10 mouse cellular contexts compared by ENCODE assay signal in the genomic region with DNA sequence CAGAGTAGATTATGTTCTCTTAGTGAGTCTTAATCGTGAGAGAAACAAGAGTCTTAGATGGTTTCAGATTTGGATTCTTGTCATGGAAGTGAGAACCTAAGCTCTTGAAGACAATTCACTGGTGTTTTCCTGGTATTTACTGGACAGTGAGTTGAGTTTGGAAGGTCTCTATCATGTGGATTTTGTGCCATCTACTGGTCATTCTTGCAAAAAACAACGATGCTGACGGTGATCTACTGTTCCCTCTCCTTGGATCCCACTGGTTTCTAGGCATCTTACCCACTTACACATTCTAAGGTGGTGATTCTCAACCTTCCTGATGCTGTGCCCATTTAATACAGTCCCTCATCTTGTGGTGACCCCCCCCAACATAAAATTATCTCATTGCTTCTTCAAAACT. TPM values are rescaled to one million over a fixed set of nuclear protein-coding genes. Genes with fewer than 3 reads are reported as not detected.
DNase-seq lines count a peak whose midpoint lies in the region; ATAC-seq and TF ChIP-seq lines count a peak whose summit lies in the region.
"Had no signal": no experiment of that assay in that cellular context is flagged by ENCODE, and none has a peak within 500 bp of the region (broad histone marks: within the 10 kb centered on the region; RNA-seq: fewer than 3 reads in every experiment).

No protein-coding gene starts in this region.

- ATAC-seq in neural tube, embryonic 11.5 days (ENCODE audit: insufficient read depth, low FRiP score, low TSS enrichment): no peak
- no peak for ATAC-seq in neural tube, embryonic 15.5 days (ENCODE audit: low FRiP score)
- no peak for ATAC-seq in megakaryocyte, adult 5-6 weeks (ENCODE audit: poor library complexity, severe bottlenecking)
- no peak for ATAC-seq in forebrain, embryonic 16.5 days

- H3K9ac ChIP-seq in neural tube, embryonic 11.5 days (ENCODE audit: low read length): no peak overlapping the region
- no peak overlapping the region for H3K9ac ChIP-seq in neural tube, embryonic 15.5 days (replicated peaks)
- no peak overlapping the region for H3K9ac ChIP-seq in forebrain, embryonic 16.5 days (replicated peaks; ENCODE audit: low read depth, low read length)
- H3K9ac ChIP-seq: midbrain, embryonic 12.5 days had no signal

- peak; percentile 29 for DNase-seq in gastrocnemius, adult 18-20 months (ENCODE audit: low spot score)
- no peak for DNase-seq in gastrocnemius, postnatal 14 days
- DNase-seq in neural tube, embryonic 11.5 days (ENCODE audit: low spot score): peak; percentile 19
- peak; percentile 81 for DNase-seq in cerebellum, adult 9-10 months
- DNase-seq in layer of hippocampus, adult 2 months (ENCODE audit: low spot score in 2 of 2): peak; percentile 48 to 66

- no peaks in the 10 kb centered on the region for H3K36me3 ChIP-seq in neural tube, embryonic 11.5 days (ENCODE audit: control insufficient read depth, insufficient read depth, low read length)
- peaks cover under 1% of the 10 kb centered on the region; the same call in 1 of the 2 replicates for H3K36me3 ChIP-seq in neural tube, embryonic 15.5 days
- no peaks in the 10 kb centered on the region for H3K36me3 ChIP-seq in forebrain, embryonic 16.5 days (ENCODE audit: control insufficient read depth, insufficient read depth)

- TF ChIP-seq CTCF in layer of hippocampus, adult 2 months (conservative IDR thresholded peaks at IDR 0.05): peak; percentile 83

- WGBS in neural tube, embryonic 11.5 days: 12% methylated on average over 3 of the region's 3 CpGs
- WGBS in neural tube, embryonic 15.5 days: 12% methylated on average over 3 of the region's 3 CpGs
- 6% methylated on average over 3 of the region's 3 CpGs for WGBS in forebrain, embryonic 16.5 days

- no peaks in the 10 kb centered on the region for H3K27me3 ChIP-seq in neural tube, embryonic 11.5 days (ENCODE audit: control insufficient read depth, insufficient read depth, low read length)
- H3K27me3 ChIP-seq in neural tube, embryonic 15.5 days (replicated peaks): no peaks in the 10 kb centered on the region
- no peaks in the 10 kb centered on the region for H3K27me3 ChIP-seq in forebrain, embryonic 16.5 days (replicated peaks; ENCODE audit: control insufficient read depth, insufficient read depth, low read length)
- H3K27me3 ChIP-seq: midbrain, embryonic 12.5 days had no signal

- no peak overlapping the region for H3K4me2 ChIP-seq in neural tube, embryonic 11.5 days (ENCODE audit: low read depth)
- H3K4me2 ChIP-seq in neural tube, embryonic 15.5 days: no peak overlapping the region
- no peak overlapping the region for H3K4me2 ChIP-seq in forebrain, embryonic 16.5 days (ENCODE audit: low read length)
- H3K4me2 ChIP-seq: midbrain, embryonic 12.5 days had no signal

- H3K27ac ChIP-seq in neural tube, embryonic 11.5 days (ENCODE audit: low read depth, low read length): no peak overlapping the region
- H3K27ac ChIP-seq in neural tube, embryonic 15.5 days (replicated peaks): no peak overlapping the region
- H3K27ac ChIP-seq in layer of hippocampus, adult 2 months: no peak overlapping the region
- H3K27ac ChIP-seq in forebrain, embryonic 16.5 days (ENCODE audit: low read length): no peak overlapping the region
- H3K27ac ChIP-seq: midbrain, embryonic 12.5 days had no signal

- H3K9me3 ChIP-seq in neural tube, embryonic 11.5 days (ENCODE audit: control insufficient read depth, low read length): no peaks in the 10 kb centered on the region
- no peaks in the 10 kb centered on the region for H3K9me3 ChIP-seq in neural tube, embryonic 15.5 days (replicated peaks)
- no peaks in the 10 kb centered on the region for H3K9me3 ChIP-seq in forebrain, embryonic 16.5 days (ENCODE audit: control insufficient read depth, low read length)
- H3K9me3 ChIP-seq: midbrain, embryonic 12.5 days had no signal

- H3K4me3 ChIP-seq in neural tube, embryonic 11.5 days (ENCODE audit: low read depth, low read length): no peak overlapping the region
- no peak overlapping the region for H3K4me3 ChIP-seq in neural tube, embryonic 15.5 days (replicated peaks)
- H3K4me3 ChIP-seq in layer of hippocampus, adult 2 months: no peak overlapping the region
- no peak overlapping the region for H3K4me3 ChIP-seq in forebrain, embryonic 16.5 days (replicated peaks; ENCODE audit: low read length)
- H3K4me3 ChIP-seq: midbrain, embryonic 12.5 days had no signal

- intact Hi-C loops in gastrocnemius, postnatal 14 days (cut with DNase I; ENCODE audit: low total_unique reads): no loop called here

- H3K4me1 ChIP-seq in neural tube, embryonic 11.5 days (ENCODE audit: control insufficient read depth, insufficient read depth, low read length): peaks cover 5% of the 10 kb centered on the region; the same call in 1 of the 2 replicates
- H3K4me1 ChIP-seq in neural tube, embryonic 15.5 days: peaks cover 25% of the 10 kb centered on the region
- peaks cover 19% of the 10 kb centered on the region for H3K4me1 ChIP-seq in forebrain, embryonic 16.5 days (replicated peaks; ENCODE audit: control insufficient read depth, insufficient read depth, low read length)

RNA-seq across cellular contexts. Expression of a gene that starts 2.8 kb away (rescaled TPM):
- total RNA-seq in gastrocnemius, adult 18-20 months (2021): 1 to 10 TPM; 3.1 to 3.2 TPM
- 1 to 10 TPM; 3.1 to 3.5 TPM for total RNA-seq in gastrocnemius, postnatal 14 days (2021)
- 11.8 and 13.3 TPM in 2 replicates for polyA plus RNA-seq in neural tube, embryonic 11.5 days (2014; fragmentation: Nextera tagmentation; extraction: Ambion mirVana)
- polyA plus RNA-seq in neural tube, embryonic 15.5 days (2015; fragmentation: Nextera tagmentation; extraction: Ambion mirVana): 8.7 and 9.9 TPM in 2 replicates
- total RNA-seq in layer of hippocampus, adult 2 months (2021): 10 to 100 TPM; 23.7 to 23.9 TPM
- total RNA-seq in megakaryocyte, adult 5-6 weeks (2015): 14.9 and 16.4 TPM in 2 replicates
- 19.9 and 22.4 TPM in 2 replicates for total RNA-seq in megakaryocyte, adult 5-6 weeks (2017)
- polyA plus RNA-seq in forebrain, embryonic 16.5 days (2015; fragmentation: Nextera tagmentation; extraction: Ambion mirVana): 13.9 and 15.5 TPM in 2 replicates

RNA-seq across cellular contexts. Expression of a gene that starts 10.4 kb away (rescaled TPM):
- total RNA-seq in gastrocnemius, adult 18-20 months (2021): not detected
- not detected for total RNA-seq in gastrocnemius, postnatal 14 days (2021)
- not detected in 2 replicates for polyA plus RNA-seq in neural tube, embryonic 11.5 days (2014; fragmentation: Nextera tagmentation; extraction: Ambion mirVana)
- 0.23 and 0.63 TPM in 2 replicates for polyA plus RNA-seq in neural tube, embryonic 15.5 days (2015; fragmentation: Nextera tagmentation; extraction: Ambion mirVana)
- under 1 TPM; 0.69 TPM for total RNA-seq in layer of hippocampus, adult 2 months (2021)
- total RNA-seq in megakaryocyte, adult 5-6 weeks (2015): not detected in 2 replicates
- not detected in 2 replicates for total RNA-seq in megakaryocyte, adult 5-6 weeks (2017)
- 0.35 TPM in 1 of 2 replicates, not detected in the other for polyA plus RNA-seq in forebrain, embryonic 16.5 days (2015; fragmentation: Nextera tagmentation; extraction: Ambion mirVana)
- total RNA-seq: heart, postnatal 14 days had no signal
- polyA plus RNA-seq: midbrain, embryonic 12.5 days had no signal
